Mouse (Mus musculus): ENCODE data around the gene Chchd10. TPM values are rescaled to one million over a fixed set of nuclear protein-coding genes. Genes with fewer than 3 reads are reported as not detected.
A peak's percentile ranks its signal among the peaks of the same experiment; 100 is the strongest.
"Not testable (repeated sequence)": the region's sequence is repeated elsewhere in the genome, so short reads cannot be mapped to it uniquely, and the experiment has no call there.

Chchd10 gene
- total RNA-seq (2021), result 100 to 1,000 TPM; 416 to 479 TPM
- long read RNA-seq, experiment 1, transcript Chchd10-201 (4 exons, 939 nt), result major isoform, 287 of 296 reads
- long read RNA-seq, experiment 1, partial matches to known transcripts, result 5 of 296 reads
- long read RNA-seq, experiment 1, other reads (novel, unspliced or antisense), result 3 of 296 reads
- long read RNA-seq, experiment 2, transcript Chchd10-201 (4 exons, 939 nt), result major isoform, 321 of 329 reads
- long read RNA-seq, experiment 2, partial matches to known transcripts, result 3 of 329 reads
- long read RNA-seq, experiment 2, other reads (novel, unspliced or antisense), result 3 of 329 reads

- DNase-seq (ENCODE audit: low spot score in 2 of 2), result no peak
These were observed at the start of gene Chchd10 for GRCm38 (mm10) chr10:75932891-75933290. Gene Chchd10 (plus strand): TSS chr10:75933130.

GRCm38 (mm10) chr10:75883232-75883552 is 49.7 kb upstream of the Chchd10 start:
- DNase-seq (ENCODE audit: low spot score in 2 of 2), result peak; percentile 79 to 87

GRCm38 (mm10) chr10:75884742-75885141 is 48.2 kb upstream of the Chchd10 start:
- DNase-seq (ENCODE audit: low spot score in 2 of 2), result no peak

- DNase-seq (ENCODE audit: low spot score in 2 of 2), result not testable (repeated sequence)
These were observed 45.4 kb upstream of the Chchd10 start for GRCm38 (mm10) chr10:75887504-75887903.

GRCm38 (mm10) chr10:75889406-75890153 is 43.4 kb upstream of the Chchd10 start:
- DNase-seq (ENCODE audit: low spot score in 2 of 2), result no peak

GRCm38 (mm10) chr10:75893089-75893750 is 39.7 kb upstream of the Chchd10 start, which contains the start of gene Derl3:
Gene Derl3 (plus strand): TSS chr10:75893413.
- DNase-seq (ENCODE audit: low spot score in 2 of 2), result peak; percentile 92 to 98

GRCm38 (mm10) chr10:75894601-75895000 is 38.3 kb upstream of the Chchd10 start:
- DNase-seq (ENCODE audit: low spot score in 2 of 2), result no peak

- no peak for DNase-seq (ENCODE audit: low spot score in 2 of 2)
These were observed 37.2 kb upstream of the Chchd10 start for GRCm38 (mm10) chr10:75895730-75896129.

GRCm38 (mm10) chr10:75896208-75896607 is 36.7 kb upstream of the Chchd10 start:
- DNase-seq (ENCODE audit: low spot score in 2 of 2), result peak; percentile 40 to 57

- DNase-seq (ENCODE audit: low spot score in 2 of 2), result peak; percentile 64 to 82
These were observed 35.6 kb upstream of the Chchd10 start for GRCm38 (mm10) chr10:75897373-75897772.

GRCm38 (mm10) chr10:75898039-75898564 is 34.8 kb upstream of the Chchd10 start:
- no peak for DNase-seq (ENCODE audit: low spot score in 2 of 2)

- peak in 1 of 2 experiments; percentile 33 for DNase-seq (ENCODE audit: low spot score in 2 of 2)
These were observed 34.1 kb upstream of the Chchd10 start for GRCm38 (mm10) chr10:75898846-75899245.

- no peak for DNase-seq (ENCODE audit: low spot score in 2 of 2)
These were observed 28.5 kb upstream of the Chchd10 start for GRCm38 (mm10) chr10:75904391-75904790.

- no peak for DNase-seq (ENCODE audit: low spot score in 2 of 2)
These were observed 26.0 kb upstream of the Chchd10 start for GRCm38 (mm10) chr10:75906882-75907281.

GRCm38 (mm10) chr10:75910698-75911097 is 22.2 kb upstream of the Chchd10 start:
- DNase-seq (ENCODE audit: low spot score in 2 of 2), result no peak

- DNase-seq (ENCODE audit: low spot score in 2 of 2), result no peak
These were observed 19.8 kb upstream of the Chchd10 start for GRCm38 (mm10) chr10:75913013-75913589.

GRCm38 (mm10) chr10:75915557-75915956 is 17.4 kb upstream of the Chchd10 start:
- DNase-seq (ENCODE audit: low spot score in 2 of 2), result no peak

- DNase-seq (ENCODE audit: low spot score in 2 of 2), result no peak
These were observed 16.1 kb upstream of the Chchd10 start for GRCm38 (mm10) chr10:75916840-75917239.

GRCm38 (mm10) chr10:75919026-75919425 is 13.9 kb upstream of the Chchd10 start:
- DNase-seq (ENCODE audit: low spot score in 2 of 2), result no peak

GRCm38 (mm10) chr10:75921026-75921725 is 11.8 kb upstream of the Chchd10 start, which contains the start of gene Smarcb1:
Gene Smarcb1 (minus strand): TSS chr10:75921617.
- peak; percentile 96 for DNase-seq (ENCODE audit: low spot score in 2 of 2)

Data from left cerebral cortex, adult 18-20 months (tissue).